Mouse (Mus musculus): ENCODE measurements around the gene Gtf2a2.
"Not testable (repeated sequence)": the region's sequence is repeated elsewhere in the genome, so short reads cannot be mapped to it uniquely, and the experiment has no call there.

The Gtf2a2 gene

GRCm38 (mm10) chr9:70021610-70022009, 9.3 kb downstream of the Gtf2a2 start:
- no peak for DNase-seq (ENCODE audit: low spot score)

- no peak for DNase-seq (ENCODE audit: low spot score)
Observed at GRCm38 (mm10) chr9:70022083-70022482, 9.7 kb downstream of the Gtf2a2 start.

- not testable (repeated sequence) for DNase-seq (ENCODE audit: low spot score)
Observed at GRCm38 (mm10) chr9:70023615-70024014, 11.3 kb downstream of the Gtf2a2 start.

GRCm38 (mm10) chr9:70024648-70025047, 12.3 kb downstream of the Gtf2a2 start:
- no peak for DNase-seq (ENCODE audit: low spot score)

GRCm38 (mm10) chr9:70025365-70026012, 13.1 kb downstream of the Gtf2a2 start:
- DNase-seq (ENCODE audit: low spot score), result no peak

- DNase-seq (ENCODE audit: low spot score), result no peak
Observed at GRCm38 (mm10) chr9:70032167-70032566, 19.8 kb downstream of the Gtf2a2 start.

- DNase-seq (ENCODE audit: low spot score), result no peak
Observed at GRCm38 (mm10) chr9:70033056-70033455, 20.7 kb downstream of the Gtf2a2 start.

- DNase-seq (ENCODE audit: low spot score), result no peak
Observed at GRCm38 (mm10) chr9:70034702-70035101, 22.4 kb downstream of the Gtf2a2 start.

- DNase-seq (ENCODE audit: low spot score), result no peak
Observed at GRCm38 (mm10) chr9:70036646-70037045, 24.3 kb downstream of the Gtf2a2 start.

- DNase-seq (ENCODE audit: low spot score), result no peak
Observed at GRCm38 (mm10) chr9:70037988-70038387, 25.6 kb downstream of the Gtf2a2 start, which contains the start of gene Gcnt3. Gene Gcnt3 (minus strand): TSS chr9:70038088.

GRCm38 (mm10) chr9:70039597-70040385, 27.4 kb downstream of the Gtf2a2 start:
- no peak for DNase-seq (ENCODE audit: low spot score)

GRCm38 (mm10) chr9:70040570-70040969, 28.2 kb downstream of the Gtf2a2 start:
- DNase-seq (ENCODE audit: low spot score), result no peak

- DNase-seq (ENCODE audit: low spot score), result no peak
Observed at GRCm38 (mm10) chr9:70042137-70042536, 29.8 kb downstream of the Gtf2a2 start.

- DNase-seq (ENCODE audit: low spot score), result no peak
Observed at GRCm38 (mm10) chr9:70042935-70043334, 30.6 kb downstream of the Gtf2a2 start.

GRCm38 (mm10) chr9:70044865-70045264, 32.5 kb downstream of the Gtf2a2 start:
- no peak for DNase-seq (ENCODE audit: low spot score)

- no peak for DNase-seq (ENCODE audit: low spot score)
Observed at GRCm38 (mm10) chr9:70046255-70046654, 33.9 kb downstream of the Gtf2a2 start.

- DNase-seq (ENCODE audit: low spot score), result no peak
Observed at GRCm38 (mm10) chr9:70047839-70048238, 35.5 kb downstream of the Gtf2a2 start.

- no peak for DNase-seq (ENCODE audit: low spot score)
Observed at GRCm38 (mm10) chr9:70048280-70048679, 35.9 kb downstream of the Gtf2a2 start.

- no peak for DNase-seq (ENCODE audit: low spot score)
Observed at GRCm38 (mm10) chr9:70048751-70049415, 36.5 kb downstream of the Gtf2a2 start.

GRCm38 (mm10) chr9:70049416-70049783, 37.0 kb downstream of the Gtf2a2 start:
- no peak for DNase-seq (ENCODE audit: low spot score)

GRCm38 (mm10) chr9:70049839-70050238, 37.5 kb downstream of the Gtf2a2 start:
- no peak for DNase-seq (ENCODE audit: low spot score)

GRCm38 (mm10) chr9:70052730-70053129, 40.4 kb downstream of the Gtf2a2 start:
- no peak for DNase-seq (ENCODE audit: low spot score)

- DNase-seq (ENCODE audit: low spot score), result no peak
Observed at GRCm38 (mm10) chr9:70053411-70053810, 41.1 kb downstream of the Gtf2a2 start.

All from urinary bladder, postnatal 25 days (tissue).